Comparison of ENCODE assay signal across 19 mouse cellular contexts in genomic region chr11:50176351-50176750, GRCm38 (mm10). TPM values are rescaled to one million over a fixed set of nuclear protein-coding genes. Genes with fewer than 3 reads are reported as not detected.
A peak's percentile ranks its signal among the peaks of the same experiment; 100 is the strongest.
DNase-seq lines count a peak whose midpoint lies in the region; ATAC-seq and TF ChIP-seq lines count a peak whose summit lies in the region.
"Had no signal": no experiment of that assay in that cellular context is flagged by ENCODE, and none has a peak within 500 bp of the region (broad histone marks: within the 10 kb centered on the region; RNA-seq: fewer than 3 reads in every experiment).

No protein-coding gene starts in this region.

- H3K4me2 ChIP-seq in liver, embryonic 11.5 days, result no peak overlapping the region; the same call in 1 of the 2 replicates
- no peak overlapping the region for H3K4me2 ChIP-seq in kidney, postnatal 0 days (ENCODE audit: low read length)
- no peak overlapping the region for H3K4me2 ChIP-seq in liver, embryonic 16.5 days (ENCODE audit: low read depth, low read length)

- H3K27ac ChIP-seq in liver, adult 2 months (replicated peaks; ENCODE audit: insufficient read depth, low read depth, low read length), result peak overlapping the region; percentile 60
- H3K27ac ChIP-seq in liver, embryonic 11.5 days (ENCODE audit: low read depth, low read length), result no peak overlapping the region
- peak overlapping the region; percentile 57; the same call in 1 of the 2 replicates for H3K27ac ChIP-seq in kidney, postnatal 0 days
- H3K27ac ChIP-seq in liver, embryonic 16.5 days (ENCODE audit: low read length), result peak overlapping the region; percentile 58
- H3K27ac ChIP-seq: embryonic facial prominence, embryonic 10.5 days; forebrain, embryonic 15.5 days; hindbrain, embryonic 12.5 days; liver, embryonic 14.5 days; stomach, postnatal 0 days had no signal

- no peaks in the 10 kb centered on the region for H3K9me3 ChIP-seq in liver, embryonic 11.5 days (ENCODE audit: control insufficient read depth, low read length)
- no peaks in the 10 kb centered on the region for H3K9me3 ChIP-seq in kidney, postnatal 0 days (replicated peaks; ENCODE audit: low read length)
- H3K9me3 ChIP-seq in liver, embryonic 16.5 days (replicated peaks; ENCODE audit: control insufficient read depth, low read length), result no peaks in the 10 kb centered on the region
- H3K9me3 ChIP-seq: embryonic facial prominence, embryonic 10.5 days; forebrain, embryonic 15.5 days; hindbrain, embryonic 12.5 days had no signal

- peak; percentile 96 for DNase-seq in liver, adult 2 months (ENCODE audit: extremely low read depth, low read depth, low spot score)
- no peak for DNase-seq in liver, embryonic 11.5 days (ENCODE audit: low spot score)
- peak; percentile 90 for DNase-seq in kidney, adult 9 months
- DNase-seq in kidney, postnatal 0 days (ENCODE audit: low spot score), result no peak
- DNase-seq in gastrocnemius, postnatal 14 days, result no peak
- DNase-seq in layer of hippocampus, postnatal 10 days (ENCODE audit: low spot score in 2 of 2), result no peak
- DNase-seq: adrenal gland, adult 2 months; cerebellum, adult 2 months; left cerebral cortex, postnatal 4 days; lung, postnatal 36 days; thymus, postnatal 14 days had no signal

- TF ChIP-seq CTCF in liver, adult 2 months (IDR thresholded peaks at IDR 0.05; ENCODE audit: low read depth, low read length), result no peak
- no peak for TF ChIP-seq CTCF in kidney, postnatal 0 days (IDR thresholded peaks at IDR 0.05; ENCODE audit: low read depth)

- no peak overlapping the region for H3K4me3 ChIP-seq in liver, adult 2 months (ENCODE audit: insufficient read depth, low read depth, low read length)
- no peak overlapping the region for H3K4me3 ChIP-seq in liver, embryonic 11.5 days (ENCODE audit: low read depth, low read length)
- no peak overlapping the region for H3K4me3 ChIP-seq in kidney, postnatal 0 days (replicated peaks; ENCODE audit: low read depth, low read length)
- no peak overlapping the region for H3K4me3 ChIP-seq in liver, embryonic 16.5 days (ENCODE audit: low read depth, low read length)
- H3K4me3 ChIP-seq: forebrain, embryonic 15.5 days; hindbrain, embryonic 12.5 days; layer of hippocampus, adult 2 months had no signal

- peaks cover 43% of the 10 kb centered on the region for H3K4me1 ChIP-seq in liver, adult 2 months (ENCODE audit: control insufficient read depth, insufficient read depth, low read length)
- H3K4me1 ChIP-seq in liver, embryonic 11.5 days (replicated peaks; ENCODE audit: control insufficient read depth, insufficient read depth, low read length), result peaks cover 18% of the 10 kb centered on the region
- peaks cover 7% of the 10 kb centered on the region for H3K4me1 ChIP-seq in kidney, postnatal 0 days (replicated peaks; ENCODE audit: insufficient read depth, low read length)
- peaks cover 21% of the 10 kb centered on the region for H3K4me1 ChIP-seq in liver, embryonic 16.5 days (ENCODE audit: control insufficient read depth, low read depth, low read length)

- ATAC-seq in liver, embryonic 11.5 days (replicated peaks; ENCODE audit: low FRiP score), result no peak
- ATAC-seq in kidney, postnatal 0 days (replicated peaks; ENCODE audit: low FRiP score, low read depth), result no peak
- peak; percentile 19; the same call in 1 of the 2 replicates for ATAC-seq in liver, embryonic 16.5 days (ENCODE audit: low read depth)
- ATAC-seq: forebrain, embryonic 15.5 days; midbrain, embryonic 16.5 days had no signal

- H3K36me3 ChIP-seq in liver, adult 2 months (ENCODE audit: control insufficient read depth, insufficient read depth, low read length), result no peaks in the 10 kb centered on the region
- peaks cover 3% of the 10 kb centered on the region; the same call in 1 of the 2 replicates for H3K36me3 ChIP-seq in liver, embryonic 11.5 days (ENCODE audit: control insufficient read depth, insufficient read depth, low read length)
- H3K36me3 ChIP-seq in kidney, postnatal 0 days (ENCODE audit: insufficient read depth, low read length), result peaks cover 12% of the 10 kb centered on the region; the same call in 1 of the 2 replicates
- H3K36me3 ChIP-seq in liver, embryonic 16.5 days (ENCODE audit: control insufficient read depth, insufficient read depth), result no peaks in the 10 kb centered on the region; the same call in 1 of the 2 replicates

- no peaks in the 10 kb centered on the region for H3K79me2 ChIP-seq in liver, adult 2 months (ENCODE audit: control insufficient read depth, insufficient read depth, low read length)

- no peaks in the 10 kb centered on the region for H3K27me3 ChIP-seq in liver, adult 2 months (ENCODE audit: control insufficient read depth, insufficient read depth, low read length)
- H3K27me3 ChIP-seq in liver, embryonic 11.5 days (replicated peaks; ENCODE audit: control insufficient read depth, insufficient read depth, low read length), result no peaks in the 10 kb centered on the region
- H3K27me3 ChIP-seq in kidney, postnatal 0 days (ENCODE audit: insufficient read depth, low read length), result no peaks in the 10 kb centered on the region
- H3K27me3 ChIP-seq in liver, embryonic 16.5 days (ENCODE audit: control insufficient read depth, insufficient read depth, low read depth, low read length), result no peaks in the 10 kb centered on the region
- H3K27me3 ChIP-seq: forebrain, embryonic 15.5 days; hindbrain, embryonic 12.5 days had no signal

- 17% methylated on average over 3 of the region's 3 CpGs for WGBS in liver, adult 2 months
- WGBS in liver, embryonic 11.5 days, result 80% methylated on average over 3 of the region's 3 CpGs
- 45% methylated on average over 3 of the region's 3 CpGs for WGBS in kidney, postnatal 0 days
- WGBS in liver, embryonic 16.5 days (ENCODE audit: insufficient replicate concordance), result 71% methylated on average over 3 of the region's 3 CpGs

- intact Hi-C loops in gastrocnemius, postnatal 14 days (cut with DNase I; ENCODE audit: low total_unique reads), result loop anchor here (5.0 kb wide), 1 partner anchor 41 kb away; no protein-coding TSS in a partner anchor

- no peak for TF ChIP-seq POLR2A in liver, adult 2 months (IDR thresholded peaks at IDR 0.05; ENCODE audit: extremely low read depth, insufficient read depth, low read length)

- H3K9ac ChIP-seq in liver, adult 2 months (ENCODE audit: low read depth, low read length), result no peak overlapping the region
- no peak overlapping the region for H3K9ac ChIP-seq in liver, embryonic 11.5 days (ENCODE audit: low read depth, low read length)
- no peak overlapping the region for H3K9ac ChIP-seq in kidney, postnatal 0 days (ENCODE audit: low read depth, low read length)
- H3K9ac ChIP-seq in liver, embryonic 16.5 days (ENCODE audit: low read depth, low read length), result no peak overlapping the region
- H3K9ac ChIP-seq: forebrain, embryonic 15.5 days; hindbrain, embryonic 12.5 days; liver, embryonic 14.5 days had no signal

RNA-seq across cellular contexts. Expression of gene Mrnip, which starts 2.1 kb away (rescaled TPM):
- 8.5 and 9.3 TPM in 2 replicates for total RNA-seq in liver, adult 2 months (2014; rRNA removed)
- polyA plus RNA-seq in liver, adult 2 months (2012; rRNA removed), result 9.3 and 9.9 TPM in 2 replicates
- polyA plus RNA-seq in liver, embryonic 11.5 days (2014; fragmentation: Nextera tagmentation; extraction: Ambion mirVana), result 13.9 and 18.7 TPM in 2 replicates
- polyA plus RNA-seq in kidney, postnatal 0 days (2015; fragmentation: Nextera tagmentation; extraction: Ambion mirVana), result 20.8 and 22.9 TPM in 2 replicates
- 7.9 and 8.6 TPM in 2 replicates for polyA plus RNA-seq in liver, embryonic 16.5 days (2015; fragmentation: Nextera tagmentation; extraction: Ambion mirVana)
- 1 to 10 TPM; 5.0 to 5.4 TPM for total RNA-seq in gastrocnemius, postnatal 14 days (2021)
- total RNA-seq in layer of hippocampus, postnatal 10 days (2021), result 10 to 100 TPM; 20.5 to 21.3 TPM

RNA-seq across cellular contexts. Expression of gene Sqstm1, which starts 34.3 kb away (rescaled TPM):
- total RNA-seq in liver, adult 2 months (2014; rRNA removed), result 252 and 333 TPM in 2 replicates
- 254 and 299 TPM in 2 replicates for polyA plus RNA-seq in liver, adult 2 months (2012; rRNA removed)
- 176 and 177 TPM in 2 replicates for polyA plus RNA-seq in liver, embryonic 11.5 days (2014; fragmentation: Nextera tagmentation; extraction: Ambion mirVana)
- polyA plus RNA-seq in kidney, postnatal 0 days (2015; fragmentation: Nextera tagmentation; extraction: Ambion mirVana), result 326 and 333 TPM in 2 replicates
- 165 and 182 TPM in 2 replicates for polyA plus RNA-seq in liver, embryonic 16.5 days (2015; fragmentation: Nextera tagmentation; extraction: Ambion mirVana)
- total RNA-seq in gastrocnemius, postnatal 14 days (2021), result 100 to 1,000 TPM; 217 to 261 TPM
- 100 to 1,000 TPM; 302 to 324 TPM for total RNA-seq in layer of hippocampus, postnatal 10 days (2021)

RNA-seq across cellular contexts. Expression of gene Mgat4b, which starts 34.3 kb away (rescaled TPM):
- total RNA-seq in liver, adult 2 months (2014; rRNA removed), result 9.8 and 16.5 TPM in 2 replicates
- polyA plus RNA-seq in liver, adult 2 months (2012; rRNA removed), result 26.3 and 28.8 TPM in 2 replicates
- polyA plus RNA-seq in liver, embryonic 11.5 days (2014; fragmentation: Nextera tagmentation; extraction: Ambion mirVana), result 22.3 and 25.4 TPM in 2 replicates
- 53.4 and 62.1 TPM in 2 replicates for polyA plus RNA-seq in kidney, postnatal 0 days (2015; fragmentation: Nextera tagmentation; extraction: Ambion mirVana)
- 2.2 and 3.1 TPM in 2 replicates for polyA plus RNA-seq in liver, embryonic 16.5 days (2015; fragmentation: Nextera tagmentation; extraction: Ambion mirVana)
- total RNA-seq in gastrocnemius, postnatal 14 days (2021), result 10 to 100 TPM; 24.8 to 25.5 TPM
- 100 to 1,000 TPM; 201 to 243 TPM for total RNA-seq in layer of hippocampus, postnatal 10 days (2021)

RNA-seq across cellular contexts. Expression of gene Tbc1d9b, which starts 45.2 kb away (rescaled TPM):
- total RNA-seq in liver, adult 2 months (2014; rRNA removed), result 19.5 and 26.2 TPM in 2 replicates
- 29.8 and 30.5 TPM in 2 replicates for polyA plus RNA-seq in liver, adult 2 months (2012; rRNA removed)
- polyA plus RNA-seq in liver, embryonic 11.5 days (2014; fragmentation: Nextera tagmentation; extraction: Ambion mirVana), result 30.1 and 34.0 TPM in 2 replicates
- polyA plus RNA-seq in kidney, postnatal 0 days (2015; fragmentation: Nextera tagmentation; extraction: Ambion mirVana), result 28.5 and 30.3 TPM in 2 replicates
- polyA plus RNA-seq in liver, embryonic 16.5 days (2015; fragmentation: Nextera tagmentation; extraction: Ambion mirVana), result 12.9 and 13.1 TPM in 2 replicates
- 10 to 100 TPM; 22.7 to 23.4 TPM for total RNA-seq in gastrocnemius, postnatal 14 days (2021)
- 10 to 100 TPM; 74.0 to 76.4 TPM for total RNA-seq in layer of hippocampus, postnatal 10 days (2021)

Comparison
In these comparisons a context has a peak if more than half of its experiments do, and no peak if none do; other contexts are left out.
1. DNase-seq: peak in liver, adult 2 months (single experiment) and kidney, adult 9 months (single experiment); none in liver, embryonic 11.5 days (single experiment), kidney, postnatal 0 days (single experiment), gastrocnemius, postnatal 14 days (single experiment) and layer of hippocampus, postnatal 10 days (0 of 2).